Mouse (Mus musculus) heart, adult 11 months (tissue): Measurements from ENCODE around the gene Ngb.

Experiments
- DNase-seq: peaks from one replicate; pipeline ENCODE4 v3.0.0; 2022

Ngb gene

GRCm38 (mm10) chr12:87102165-87102631 lies at the start of gene Ngb:
TSS of gene Ngb (minus strand) at chr12:87102539.
- DNase-seq: no peak

GRCm38 (mm10) chr12:87149471-87149870 lies 47.1 kb upstream of the Ngb start:
- peak; percentile 91 for DNase-seq

GRCm38 (mm10) chr12:87148136-87148535 lies 45.8 kb upstream of the Ngb start:
- DNase-seq: no peak

GRCm38 (mm10) chr12:87147395-87148089 lies 45.2 kb upstream of the Ngb start, which contains the start of gene Pomt2:
TSS of gene Pomt2 (minus strand) at chr12:87147968.
- peak; percentile 100 for DNase-seq

GRCm38 (mm10) chr12:87146966-87147365 lies 44.6 kb upstream of the Ngb start, which contains the start of gene Gstz1:
TSS of gene Gstz1 (plus strand) at chr12:87147165.
- peak; percentile 99 for DNase-seq

GRCm38 (mm10) chr12:87142156-87142555 lies 39.8 kb upstream of the Ngb start:
- no peak for DNase-seq

- peak; percentile 17 for DNase-seq
Observed at GRCm38 (mm10) chr12:87138768-87139167, 36.4 kb upstream of the Ngb start.

- DNase-seq: no peak
Observed at GRCm38 (mm10) chr12:87138342-87138701, 36.0 kb upstream of the Ngb start.

GRCm38 (mm10) chr12:87137439-87138341 lies 35.4 kb upstream of the Ngb start:
- DNase-seq: no peak

- DNase-seq: peak; percentile 75
Observed at GRCm38 (mm10) chr12:87132784-87133183, 30.4 kb upstream of the Ngb start.

GRCm38 (mm10) chr12:87132210-87132609 lies 29.9 kb upstream of the Ngb start:
- no peak for DNase-seq

- no peak for DNase-seq
Observed at GRCm38 (mm10) chr12:87131619-87132018, 29.3 kb upstream of the Ngb start.

GRCm38 (mm10) chr12:87131181-87131580 lies 28.8 kb upstream of the Ngb start:
- no peak for DNase-seq

GRCm38 (mm10) chr12:87130224-87130623 lies 27.9 kb upstream of the Ngb start:
- DNase-seq: no peak

- no peak for DNase-seq
Observed at GRCm38 (mm10) chr12:87127256-87127655, 24.9 kb upstream of the Ngb start.

- DNase-seq: no peak
Observed at GRCm38 (mm10) chr12:87121918-87122589, 19.7 kb upstream of the Ngb start.

GRCm38 (mm10) chr12:87107357-87107977 lies 5.1 kb upstream of the Ngb start:
- no peak for DNase-seq

GRCm38 (mm10) chr12:87104796-87105195 lies 2.5 kb upstream of the Ngb start:
- DNase-seq: no peak

GRCm38 (mm10) chr12:87103471-87103870 lies 1.1 kb upstream of the Ngb start:
- no peak for DNase-seq

- no peak for DNase-seq
Observed at GRCm38 (mm10) chr12:87100331-87100730, 2.0 kb downstream of the Ngb start.

GRCm38 (mm10) chr12:87093671-87094070 lies 8.7 kb downstream of the Ngb start:
- DNase-seq: no peak

- DNase-seq: no peak
Observed at GRCm38 (mm10) chr12:87093249-87093648, 9.1 kb downstream of the Ngb start.

- DNase-seq: no peak
Observed at GRCm38 (mm10) chr12:87091916-87092315, 10.4 kb downstream of the Ngb start.
